In the genomic region with DNA sequence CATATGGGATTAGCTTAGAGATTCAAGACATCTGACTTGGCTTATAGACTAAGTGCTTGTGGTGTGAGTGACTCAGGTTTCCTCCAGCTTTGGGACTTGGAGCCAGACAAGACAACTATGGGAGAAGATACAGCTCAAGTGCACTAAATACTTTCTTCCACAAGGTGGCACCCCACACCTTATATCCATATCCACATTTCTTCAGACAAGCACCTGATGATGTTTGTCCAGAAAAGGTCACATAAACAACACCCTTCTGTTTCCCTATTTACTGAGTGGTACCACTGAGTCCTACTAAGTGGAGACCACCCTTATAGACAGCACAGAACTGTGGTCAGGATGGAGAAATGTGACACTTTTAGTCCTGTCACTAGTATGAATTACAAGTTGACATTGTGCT, we compare ENCODE assay signal across 9 mouse cellular contexts. TPM values are rescaled to one million over a fixed set of nuclear protein-coding genes. Genes with fewer than 3 reads are reported as not detected.
DNase-seq lines count a peak whose midpoint lies in the region; ATAC-seq lines count a peak whose summit lies in the region.
"Had no signal": no experiment of that assay in that cellular context is flagged by ENCODE, and none has a peak within 500 bp of the region (broad histone marks: within the 10 kb centered on the region; RNA-seq: fewer than 3 reads in every experiment).

No protein-coding gene starts in this region.

- no peak overlapping the region for H3K4me2 ChIP-seq in midbrain, embryonic 16.5 days (ENCODE audit: low read length)
- no peak overlapping the region for H3K4me2 ChIP-seq in hindbrain, embryonic 14.5 days (replicated peaks)
- H3K4me2 ChIP-seq: limb, embryonic 15.5 days had no signal

- H3K9me3 ChIP-seq in midbrain, embryonic 10.5 days (replicated peaks): no peaks in the 10 kb centered on the region
- no peaks in the 10 kb centered on the region for H3K9me3 ChIP-seq in midbrain, embryonic 16.5 days (replicated peaks; ENCODE audit: control insufficient read depth, low read length, poor library complexity, severe bottlenecking)
- H3K9me3 ChIP-seq in hindbrain, embryonic 14.5 days (ENCODE audit: control insufficient read depth, low read length): no peaks in the 10 kb centered on the region
- H3K9me3 ChIP-seq: limb, embryonic 15.5 days had no signal

- no peak for ATAC-seq in midbrain, embryonic 16.5 days
- peak; percentile 82 for ATAC-seq in erythroid progenitor cell, adult 5-6 weeks (replicated peaks; ENCODE audit: low FRiP score, poor library complexity, severe bottlenecking)
- ATAC-seq in hindbrain, embryonic 14.5 days (ENCODE audit: low FRiP score): peak; percentile 43; the same call in 1 of the 2 replicates
- ATAC-seq in megakaryocyte, adult 5-6 weeks (ENCODE audit: poor library complexity, severe bottlenecking): peak; percentile 98

- H3K36me3 ChIP-seq in midbrain, embryonic 10.5 days: no peaks in the 10 kb centered on the region
- no peaks in the 10 kb centered on the region for H3K36me3 ChIP-seq in midbrain, embryonic 16.5 days (ENCODE audit: control insufficient read depth, insufficient read depth, low read length)
- H3K36me3 ChIP-seq in hindbrain, embryonic 14.5 days (replicated peaks; ENCODE audit: control insufficient read depth, insufficient read depth): no peaks in the 10 kb centered on the region
- H3K36me3 ChIP-seq: limb, embryonic 15.5 days had no signal

- H3K4me1 ChIP-seq in midbrain, embryonic 10.5 days: no peaks in the 10 kb centered on the region
- H3K4me1 ChIP-seq in midbrain, embryonic 16.5 days (ENCODE audit: control insufficient read depth, insufficient read depth, low read length): no peaks in the 10 kb centered on the region
- no peaks in the 10 kb centered on the region for H3K4me1 ChIP-seq in hindbrain, embryonic 14.5 days (replicated peaks; ENCODE audit: control insufficient read depth, insufficient read depth, low read length)
- H3K4me1 ChIP-seq: limb, embryonic 15.5 days had no signal

- H3K4me3 ChIP-seq in midbrain, embryonic 10.5 days: no peak overlapping the region
- H3K4me3 ChIP-seq in midbrain, embryonic 16.5 days (ENCODE audit: low read depth, low read length): no peak overlapping the region
- H3K4me3 ChIP-seq in hindbrain, embryonic 14.5 days (replicated peaks; ENCODE audit: low read length): no peak overlapping the region
- H3K4me3 ChIP-seq: limb, embryonic 15.5 days had no signal

- H3K27me3 ChIP-seq in midbrain, embryonic 10.5 days (ENCODE audit: low read depth, poor library complexity, severe bottlenecking): no peaks in the 10 kb centered on the region
- no peaks in the 10 kb centered on the region for H3K27me3 ChIP-seq in midbrain, embryonic 16.5 days (ENCODE audit: control insufficient read depth, insufficient read depth, low read depth, low read length)
- no peaks in the 10 kb centered on the region for H3K27me3 ChIP-seq in hindbrain, embryonic 14.5 days (ENCODE audit: control insufficient read depth, insufficient read depth, low read length)
- H3K27me3 ChIP-seq: limb, embryonic 15.5 days had no signal

- no peak overlapping the region for H3K9ac ChIP-seq in midbrain, embryonic 16.5 days (ENCODE audit: low read depth, low read length)
- no peak overlapping the region for H3K9ac ChIP-seq in hindbrain, embryonic 14.5 days
- H3K9ac ChIP-seq: limb, embryonic 15.5 days had no signal

- H3K27ac ChIP-seq in midbrain, embryonic 10.5 days (replicated peaks): no peak overlapping the region
- no peak overlapping the region for H3K27ac ChIP-seq in midbrain, embryonic 16.5 days (ENCODE audit: low read length)
- H3K27ac ChIP-seq in hindbrain, embryonic 14.5 days: no peak overlapping the region
- H3K27ac ChIP-seq: limb, embryonic 15.5 days had no signal

- peak; percentile 39 for DNase-seq in midbrain, embryonic 10.5 days (ENCODE audit: low spot score)
- peak; percentile 8 for DNase-seq in brain, embryonic 18.5 days (ENCODE audit: low read depth, low spot score)
- peak; percentile 58 for DNase-seq in hindbrain, embryonic 14.5 days (ENCODE audit: low spot score)
- DNase-seq in layer of hippocampus, postnatal 14 days (ENCODE audit: low spot score in 2 of 2): peak; percentile 17 to 43
- peak; percentile 21 for DNase-seq in skeletal muscle tissue, adult 2 months (ENCODE audit: low read depth, low spot score)

RNA-seq across cellular contexts. Expression of gene Cr2, which starts 56.1 kb away (rescaled TPM):
- polyA plus RNA-seq in midbrain, embryonic 10.5 days (2016; fragmentation: Nextera tagmentation; extraction: Ambion mirVana): 0.22 and 0.56 TPM in 2 replicates
- polyA plus RNA-seq in midbrain, embryonic 16.5 days (2015; fragmentation: Nextera tagmentation; extraction: Ambion mirVana): 0.30 and 0.94 TPM in 2 replicates
- total RNA-seq in erythroid progenitor cell, adult 5-6 weeks (2015; ENCODE audit: low replicate concordance): 13.0 TPM in 1 of 2 replicates, not detected in the other
- total RNA-seq in erythroid progenitor cell, adult 5-6 weeks (2017; ENCODE audit: low replicate concordance): 1.2 TPM in 1 of 2 replicates, not detected in the other
- 0.57 and 1.3 TPM in 2 replicates for polyA plus RNA-seq in hindbrain, embryonic 14.5 days (2014; fragmentation: Nextera tagmentation; extraction: Ambion mirVana)
- total RNA-seq in layer of hippocampus, postnatal 14 days (2021): under 1 TPM; 0.37 to 0.50 TPM
- not detected in 2 replicates for total RNA-seq in megakaryocyte, adult 5-6 weeks (2015)
- not detected in 2 replicates for total RNA-seq in megakaryocyte, adult 5-6 weeks (2017)

Comparison
In these comparisons a context has a peak if more than half of its experiments do, and no peak if none do; other contexts are left out.
1. DNase-seq: peak in every context shown above with its lines; median percentile 58 in hindbrain, embryonic 14.5 days; 39 in midbrain, embryonic 10.5 days; 30 in layer of hippocampus, postnatal 14 days; 21 in skeletal muscle tissue, adult 2 months; 8 in brain, embryonic 18.5 days.